Mouse (Mus musculus) heart, postnatal 25 days (tissue): ENCODE data around the gene Fcrl1. TPM values are rescaled to one million over a fixed set of nuclear protein-coding genes. Genes with fewer than 3 reads are reported as not detected.
A peak's percentile ranks its signal among the peaks of the same experiment; 100 is the strongest.

Experiments
- DNase-seq: peaks from one replicate; pipeline ENCODE4 v3.0.0; 2022; ENCODE audit warnings: low spot score
- intact Hi-C: fragments of 180-260 bp; cut with DNase I; formaldehyde crosslinking; loops from one replicate; pipeline ENCODE4 v1.15.1; 2025
- total RNA-seq, 2 experiments: library from RNA; stranded (reverse); gene quantifications; 2 replicates each; pipeline ENCODE4 v1.2.3; 2021

The Fcrl1 gene
- total RNA-seq, 2 experiments from 2014 or later, result 0.42 to 0.87 TPM

- intact Hi-C loops, result loop anchor here (2.0 to 5.0 kb wide), 2 partner anchors 85 to 167 kb away; no protein-coding TSS in a partner anchor
- no peak for DNase-seq
These were observed 33.2 kb downstream of the Fcrl1 start for GRCm38 (mm10) chr3:87409196-87409935.

- intact Hi-C loops, result loop anchor here (2.0 to 5.0 kb wide), 2 partner anchors 88 to 152 kb away; no protein-coding TSS in a partner anchor
- DNase-seq, result no peak
These were observed 34.4 kb downstream of the Fcrl1 start for GRCm38 (mm10) chr3:87410605-87411004.

GRCm38 (mm10) chr3:87411150-87411549 lies 35.0 kb downstream of the Fcrl1 start:
- intact Hi-C loops, result loop anchor here (2.0 to 5.0 kb wide), 2 partner anchors 88 to 151 kb away; no protein-coding TSS in a partner anchor

GRCm38 (mm10) chr3:87420645-87421044 lies 44.5 kb downstream of the Fcrl1 start:
- DNase-seq, result no peak

More at GRCm38 (mm10) chr3:87411150-87411549, 35.0 kb downstream of the Fcrl1 start:
- DNase-seq, result peak; percentile 5

GRCm38 (mm10) chr3:87422386-87422910 lies 46.3 kb downstream of the Fcrl1 start:
- no peak for DNase-seq
- intact Hi-C loops, result no loop called here

More at GRCm38 (mm10) chr3:87420645-87421044, 44.5 kb downstream of the Fcrl1 start:
- intact Hi-C loops, result no loop called here

GRCm38 (mm10) chr3:87435479-87435878 lies 59.3 kb downstream of the Fcrl1 start, which contains the start of gene Fcrl5:
Gene Fcrl5, plus strand, starts transcription at chr3:87435773.
- no peak for DNase-seq

GRCm38 (mm10) chr3:87440586-87440985 lies 64.4 kb downstream of the Fcrl1 start:
- intact Hi-C loops, result no loop called here
- no peak for DNase-seq

More at GRCm38 (mm10) chr3:87435479-87435878, 59.3 kb downstream of the Fcrl1 start, which contains the start of gene Fcrl5:
- intact Hi-C loops, result no loop called here

- no peak for DNase-seq
- intact Hi-C loops, result no loop called here
These were observed 67.8 kb downstream of the Fcrl1 start for GRCm38 (mm10) chr3:87443968-87444367.

Other genes with a start within 250 kb of the Fcrl1 start
- gene Kirrel, start 201.6 kb upstream of the Fcrl1 start, total RNA-seq, result 1 to 10 TPM; 7.1 to 8.4 TPM
- 10 to 100 TPM in 1 of 2 experiments, 1 to 10 TPM in 1; 10.0 to 11.6 TPM for gene Fcrls, start 112.6 kb upstream of the Fcrl1 start, total RNA-seq
- under 1 TPM; 0.59 to 0.73 TPM for gene Cd5l, start 18.5 kb upstream of the Fcrl1 start, total RNA-seq
- gene Fcrl5, start 59.4 kb downstream of the Fcrl1 start, total RNA-seq, result not detected
- 10 to 100 TPM; 17.7 to 18.3 TPM for gene Etv3, start 149.0 kb downstream of the Fcrl1 start, total RNA-seq
- 10 to 100 TPM; 19.4 to 19.9 TPM for gene Arhgef11, start 241.2 kb downstream of the Fcrl1 start, total RNA-seq